Mouse (Mus musculus): ENCODE measurements around the gene Ptpdc1.

The Ptpdc1 gene

DNA sequence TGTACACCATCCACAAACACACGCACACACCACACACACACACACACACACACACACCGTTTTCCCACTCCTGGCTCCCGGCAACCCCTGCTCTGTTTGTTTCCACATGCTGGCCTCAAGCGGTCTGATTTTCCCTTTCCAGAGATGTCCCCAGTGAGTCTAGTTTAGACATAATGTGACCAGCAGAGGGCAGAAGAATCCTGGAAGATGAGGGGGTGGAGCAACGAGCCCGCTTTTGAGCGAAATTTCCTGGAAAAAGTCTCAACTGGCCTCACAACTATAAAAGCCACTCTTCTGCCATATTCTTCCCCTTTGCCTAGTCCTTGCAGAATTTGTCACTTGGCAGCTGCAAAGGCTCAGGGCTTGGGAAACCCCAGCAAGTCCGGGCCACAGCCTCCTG is 30.2 kb upstream of the Ptpdc1 start:
- DNase-seq = peak; percentile 61 to 71

DNA sequence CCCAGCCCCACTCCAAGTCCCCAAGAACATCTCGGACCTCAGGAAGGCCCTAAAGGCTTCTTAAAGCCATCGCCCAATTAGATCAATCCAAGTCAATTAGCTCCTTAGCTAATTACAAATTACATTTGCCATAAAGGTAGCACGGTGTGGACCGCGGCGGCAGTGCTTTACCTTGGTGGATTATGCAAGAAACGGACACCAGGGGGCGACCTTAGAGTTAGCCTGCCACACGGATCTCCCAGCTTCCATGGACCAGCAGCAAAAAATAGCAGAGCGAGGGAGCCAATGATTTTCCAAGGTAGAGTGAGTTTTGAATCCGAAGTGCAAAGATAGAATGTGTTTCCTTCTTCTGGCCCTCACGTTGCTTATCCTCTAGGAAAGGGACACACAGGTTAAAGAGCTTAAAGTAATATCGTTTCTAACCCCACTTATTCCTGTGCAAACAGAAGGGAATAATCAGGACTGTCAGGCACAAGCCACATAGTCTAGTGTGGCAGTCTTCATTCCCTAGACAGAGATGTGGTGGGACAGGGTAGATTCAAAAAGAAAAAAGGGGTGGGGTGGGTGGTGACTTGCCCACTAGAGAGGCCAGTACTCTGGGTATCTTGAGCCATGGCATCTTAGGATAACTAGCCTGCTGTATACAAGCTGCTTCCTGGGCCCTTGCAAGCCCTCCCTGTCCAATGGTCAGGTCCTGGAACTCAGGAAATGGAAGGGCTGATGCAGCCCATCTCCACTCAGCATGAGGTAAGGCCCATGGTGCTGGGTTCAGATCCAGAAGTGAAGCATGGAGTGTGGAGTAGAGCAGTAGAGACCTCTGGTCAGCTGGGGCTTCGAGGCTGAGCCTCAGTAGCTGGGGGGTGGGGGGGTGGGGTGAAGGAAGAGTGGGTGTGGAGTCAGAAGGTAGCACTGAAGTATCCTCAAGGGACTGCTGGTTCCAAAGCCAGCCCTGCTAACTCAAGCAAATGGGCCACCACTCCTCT is 28.6 kb upstream of the Ptpdc1 start:
- DNase-seq = peak; percentile 81 to 86

DNA sequence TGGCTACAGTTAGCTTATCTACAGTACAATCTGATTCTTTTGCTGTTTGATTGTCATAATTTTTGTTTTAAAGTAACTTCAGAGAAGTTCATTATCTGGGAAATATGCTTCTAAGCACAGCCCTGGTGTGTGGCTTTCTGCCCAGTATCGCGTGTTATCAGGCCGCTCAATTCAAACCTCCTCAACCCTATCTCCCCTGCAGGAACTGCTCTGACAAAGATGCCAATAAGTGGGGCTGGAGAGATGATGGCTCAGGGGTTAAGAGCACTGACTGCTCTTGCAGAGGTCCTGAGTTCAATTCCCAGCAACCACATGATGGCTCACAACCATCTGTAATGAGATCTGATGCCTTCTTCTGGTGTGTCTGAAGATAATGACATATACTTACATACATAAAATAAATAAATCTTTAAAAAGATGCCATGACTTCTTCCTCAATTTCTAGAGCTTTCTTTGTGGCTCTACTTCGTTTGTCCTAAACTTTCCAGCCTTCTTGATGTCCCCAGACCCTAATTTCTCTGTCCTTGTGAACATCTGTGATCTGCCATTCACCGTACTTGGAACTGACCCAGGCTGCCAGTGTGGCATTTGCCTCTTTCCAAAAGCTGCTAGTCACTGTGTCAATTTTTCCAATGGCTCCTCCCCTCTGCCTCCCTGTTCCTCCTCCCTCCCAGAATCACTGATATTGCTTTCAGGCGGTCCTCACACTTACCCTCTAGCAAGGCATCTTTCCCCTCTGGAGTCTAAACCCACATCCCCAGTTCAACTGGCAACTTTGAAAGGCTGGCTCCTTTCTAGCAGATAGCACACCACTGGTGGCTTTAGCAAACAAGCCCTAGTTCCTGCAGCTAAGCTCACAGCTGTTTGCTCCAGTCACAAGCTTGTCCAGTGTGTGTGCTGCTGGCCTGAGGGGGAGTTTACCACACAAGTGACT is 25.9 kb upstream of the Ptpdc1 start:
- DNase-seq = no peak

DNA sequence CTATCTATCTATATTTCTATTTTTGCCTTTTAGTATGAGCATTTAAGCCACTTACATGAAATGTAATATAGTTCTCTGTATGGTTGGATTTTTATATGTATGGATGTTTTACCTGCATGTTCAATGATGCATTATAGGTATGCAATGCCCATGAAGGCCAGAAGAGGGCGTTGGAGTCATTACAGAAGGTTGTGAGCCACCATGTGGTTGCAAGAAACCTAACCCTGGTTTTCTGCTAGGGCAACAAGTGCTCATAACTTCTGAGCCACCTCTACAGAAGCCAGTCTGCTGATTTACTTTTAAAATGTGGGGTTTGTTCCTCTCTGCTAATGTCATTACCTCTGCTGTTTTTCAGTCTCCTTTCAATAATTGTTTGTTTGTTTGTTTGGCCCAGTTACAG is 25.2 kb upstream of the Ptpdc1 start:
- peak in 1 of 2 experiments; percentile 20 for DNase-seq

DNA sequence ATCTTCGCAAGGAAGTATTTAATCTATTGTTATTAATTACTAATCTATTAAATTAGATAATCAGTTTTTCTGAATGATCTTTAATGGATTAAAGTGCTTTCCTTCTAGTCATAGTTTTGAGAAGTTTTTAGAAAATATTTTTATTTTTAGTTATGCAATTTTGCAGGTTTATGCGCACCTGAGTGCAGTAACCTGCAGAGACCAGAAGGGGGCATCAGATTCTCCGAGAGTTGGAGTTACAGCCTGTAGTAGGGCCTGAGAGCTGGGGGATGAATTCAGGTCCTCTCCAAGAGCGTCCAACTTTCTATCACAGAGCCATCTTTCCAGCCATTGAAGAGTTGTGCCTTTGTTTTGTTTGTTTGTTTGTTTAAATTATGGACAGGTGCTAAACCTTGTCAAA is 21.2 kb upstream of the Ptpdc1 start:
- no peak for DNase-seq

DNA sequence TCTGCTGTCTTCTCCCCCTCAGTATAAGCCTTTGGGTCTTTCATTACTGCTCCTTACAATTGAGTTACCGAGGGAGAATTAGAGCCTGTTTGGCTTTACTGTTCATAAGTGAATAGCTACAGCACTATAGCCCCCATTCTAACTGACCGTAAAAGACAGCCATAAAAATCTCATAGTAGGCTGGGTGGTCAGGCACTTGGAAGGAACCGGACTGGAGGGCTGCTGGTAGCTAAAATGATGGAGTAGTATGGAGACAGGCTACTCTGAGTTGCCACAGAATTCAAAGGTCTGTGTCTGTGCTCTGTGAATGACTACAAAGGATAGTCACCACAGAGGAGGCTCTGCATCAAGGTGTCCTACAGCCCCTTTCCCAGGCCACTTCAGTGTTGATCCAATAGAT is 18.5 kb upstream of the Ptpdc1 start:
- DNase-seq = no peak

DNA sequence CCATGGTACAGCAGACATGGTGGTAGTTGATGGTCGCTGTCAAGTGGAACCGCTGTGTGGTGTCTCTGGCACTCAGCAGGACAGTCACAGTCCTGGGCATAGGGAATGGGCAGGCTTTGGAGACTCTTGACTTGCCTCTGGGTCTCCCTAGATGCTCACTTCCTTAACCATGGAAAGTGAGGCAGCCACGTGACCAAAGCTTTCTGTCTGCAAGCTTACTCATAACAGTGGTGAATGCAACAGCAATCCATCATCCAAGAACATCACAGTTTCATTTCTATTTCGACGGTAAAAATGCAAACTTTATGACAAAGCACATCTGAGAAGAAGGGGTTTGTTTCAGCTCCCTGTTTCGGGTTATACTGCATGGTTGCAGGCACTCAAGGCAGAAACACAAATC is 17.6 kb upstream of the Ptpdc1 start:
- DNase-seq = no peak

DNA sequence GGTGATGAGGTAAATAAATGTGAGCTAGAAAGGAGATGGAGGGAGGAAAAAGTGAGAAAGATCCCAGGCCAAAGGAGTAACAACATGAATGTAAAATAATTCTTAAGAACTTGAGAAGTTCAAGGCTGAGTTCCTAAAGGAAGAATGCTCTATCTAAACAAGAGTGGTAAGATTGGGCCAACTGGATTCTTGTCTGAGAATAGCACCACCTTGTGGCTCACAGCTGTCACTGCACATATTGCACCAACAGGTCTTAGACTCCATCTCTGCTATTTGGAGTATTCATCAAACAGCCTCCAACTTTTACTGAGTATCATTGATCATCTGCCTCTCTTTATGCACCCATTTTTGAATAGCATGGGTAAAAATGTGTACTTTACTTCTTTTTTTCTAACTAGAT is 14.1 kb upstream of the Ptpdc1 start:
- DNase-seq = peak; percentile 60 to 70

DNA sequence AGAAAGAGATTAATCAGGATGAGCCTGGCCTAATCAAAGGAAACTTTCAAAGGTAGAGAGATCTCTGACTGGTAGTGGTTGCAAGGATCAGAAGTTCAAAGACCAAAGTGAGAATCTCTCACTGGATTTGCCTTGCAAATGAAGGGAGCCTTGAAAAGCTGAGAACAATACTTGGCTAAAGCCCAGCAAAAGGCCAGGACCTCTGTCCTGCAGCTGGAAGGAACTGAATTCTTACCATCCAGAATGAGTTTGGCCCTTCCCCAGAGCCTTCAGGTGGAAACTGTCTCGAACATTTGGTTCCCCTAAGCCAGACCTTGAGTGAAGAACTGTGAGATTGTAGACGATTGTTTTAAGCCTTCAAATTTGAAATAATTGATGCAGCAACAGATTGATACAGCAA is 12.2 kb upstream of the Ptpdc1 start:
- no peak for DNase-seq

DNA sequence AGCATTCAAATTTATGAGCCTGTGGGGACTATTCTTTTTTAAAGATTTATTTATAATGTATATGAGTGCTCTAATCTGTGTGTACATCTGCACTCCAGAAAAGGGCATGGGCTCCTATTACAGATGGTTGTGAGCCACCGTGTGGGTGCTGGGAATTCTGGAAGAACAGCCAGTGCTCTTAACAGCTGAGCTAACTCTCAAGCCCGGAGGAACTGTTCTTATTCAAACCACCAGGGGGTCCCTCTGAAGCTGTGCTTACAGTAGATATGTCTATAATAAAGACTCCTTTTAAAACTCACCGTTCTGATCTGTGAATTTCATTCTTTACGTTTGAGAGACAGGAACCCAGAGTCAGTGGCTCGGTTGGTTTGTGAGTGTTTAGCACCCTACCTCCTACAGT is 6.2 kb upstream of the Ptpdc1 start:
- no peak for DNase-seq

DNA sequence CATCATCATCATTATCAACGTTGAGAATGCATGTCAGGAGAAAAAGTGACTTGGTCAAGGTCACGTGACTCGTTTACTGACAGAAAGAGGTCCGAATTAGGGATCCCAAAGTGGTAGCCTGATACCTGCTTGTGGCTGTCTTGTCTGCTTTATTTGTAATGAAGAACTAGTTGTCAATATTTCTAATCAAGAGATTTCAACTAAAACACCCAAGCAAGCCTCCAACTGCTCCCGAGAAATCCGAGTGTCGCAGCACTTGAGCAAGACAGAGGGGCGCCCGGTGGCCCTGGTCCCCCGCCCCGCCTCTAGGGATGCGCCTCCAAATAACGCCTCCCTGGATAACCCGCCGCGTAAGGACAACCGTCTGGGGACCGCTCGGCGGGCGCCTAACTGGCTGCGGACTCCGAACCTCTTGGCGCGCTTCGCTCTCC is 481 bp downstream of the Ptpdc1 start:
- DNase-seq = no peak

DNA sequence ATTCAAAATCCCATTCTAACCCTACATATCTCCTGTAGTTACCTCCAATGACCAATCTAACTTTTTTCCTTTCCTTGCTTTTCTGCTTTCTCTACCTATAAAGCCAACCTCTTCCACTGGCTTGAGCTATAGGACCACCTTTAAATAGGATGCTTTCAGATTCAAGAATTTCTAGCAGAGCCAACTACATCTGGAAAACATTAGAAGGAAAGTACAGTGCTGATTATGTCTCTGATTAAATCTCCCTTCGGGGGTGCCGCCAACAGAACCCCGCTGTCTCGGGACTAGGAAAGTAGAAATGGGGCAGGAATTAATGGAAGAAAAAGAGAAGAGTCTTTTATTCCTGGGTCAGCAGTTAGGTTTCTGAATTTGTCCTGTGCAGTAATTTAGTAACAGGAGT is 6.6 kb downstream of the Ptpdc1 start:
- no peak for DNase-seq

DNA sequence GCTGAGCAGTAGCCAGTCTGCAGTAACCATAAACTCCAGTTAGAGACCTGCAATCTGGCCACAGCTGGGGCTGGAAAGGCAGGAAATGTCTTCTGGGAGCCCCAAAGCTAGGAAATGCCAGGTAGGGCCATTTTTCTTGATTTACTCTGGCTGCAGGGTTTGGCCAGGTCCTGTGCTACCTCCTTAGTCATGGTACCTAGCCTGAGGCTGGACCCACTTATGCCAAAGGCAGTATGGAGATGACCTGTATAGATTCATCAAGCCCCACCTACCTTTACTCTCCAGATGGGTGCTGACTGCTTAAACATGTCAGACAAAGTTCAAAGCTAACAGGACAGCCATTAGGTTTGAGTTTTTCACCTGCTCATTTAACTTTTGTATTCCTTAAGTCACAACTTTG is 7.7 kb downstream of the Ptpdc1 start:
- DNase-seq = no peak

DNA sequence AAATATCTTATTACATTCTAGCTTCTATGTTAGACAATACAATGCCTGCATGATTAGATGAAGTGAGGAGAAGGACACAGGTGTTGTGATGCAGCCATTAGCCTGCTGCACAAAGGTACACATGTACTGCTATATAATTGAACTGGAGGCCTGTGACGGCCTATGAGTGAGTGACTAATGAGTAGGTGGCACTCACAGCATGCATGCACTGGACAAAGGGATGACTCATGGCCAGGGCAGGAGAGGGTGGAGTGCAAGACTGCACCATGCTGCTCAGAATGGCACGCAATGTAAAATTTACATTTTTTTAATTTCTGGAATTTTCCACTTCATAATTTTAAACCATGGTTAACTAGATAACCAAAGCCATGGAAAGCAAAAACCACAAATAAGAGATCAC is 10.9 kb downstream of the Ptpdc1 start:
- peak in 1 of 2 experiments; percentile 38 for DNase-seq

DNA sequence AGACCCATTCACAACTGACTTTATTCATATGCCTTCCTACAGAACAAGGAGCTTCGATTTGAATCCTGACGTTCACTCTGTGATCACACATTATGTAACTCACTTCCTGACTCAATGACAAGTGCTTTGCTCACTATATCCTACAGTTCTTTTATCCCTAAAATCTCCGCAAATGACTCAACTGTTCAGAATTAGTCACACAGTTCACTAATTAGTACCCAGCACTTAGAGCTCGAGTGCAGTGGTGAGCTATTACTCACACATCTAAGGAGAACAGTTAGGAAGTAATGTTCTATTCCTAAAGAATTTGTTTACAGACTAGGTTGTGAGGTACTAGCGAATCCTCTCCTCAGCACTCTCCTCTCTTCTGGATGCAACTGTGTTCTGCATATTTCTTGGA is 16.4 kb downstream of the Ptpdc1 start:
- no peak for DNase-seq

DNA sequence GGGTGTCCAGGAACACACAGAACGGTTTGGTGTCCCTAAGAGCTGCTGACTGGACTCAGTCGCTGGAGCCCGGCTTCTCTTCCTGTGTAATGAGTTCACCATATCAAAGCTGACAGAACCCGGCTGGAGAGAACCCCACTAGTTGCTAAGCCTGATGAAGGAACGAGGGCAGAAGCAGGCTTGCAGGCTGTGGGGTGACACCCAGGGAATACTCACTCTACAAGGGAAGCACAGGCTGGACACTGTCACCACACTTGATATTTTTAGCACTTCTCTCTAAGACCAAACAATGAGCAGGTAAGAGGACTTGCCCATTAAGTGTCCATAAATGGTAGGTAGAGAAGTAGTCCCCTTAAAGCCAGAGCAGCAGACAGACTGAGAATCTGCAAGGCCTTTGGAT is 20.9 kb downstream of the Ptpdc1 start:
- no peak for DNase-seq

DNA sequence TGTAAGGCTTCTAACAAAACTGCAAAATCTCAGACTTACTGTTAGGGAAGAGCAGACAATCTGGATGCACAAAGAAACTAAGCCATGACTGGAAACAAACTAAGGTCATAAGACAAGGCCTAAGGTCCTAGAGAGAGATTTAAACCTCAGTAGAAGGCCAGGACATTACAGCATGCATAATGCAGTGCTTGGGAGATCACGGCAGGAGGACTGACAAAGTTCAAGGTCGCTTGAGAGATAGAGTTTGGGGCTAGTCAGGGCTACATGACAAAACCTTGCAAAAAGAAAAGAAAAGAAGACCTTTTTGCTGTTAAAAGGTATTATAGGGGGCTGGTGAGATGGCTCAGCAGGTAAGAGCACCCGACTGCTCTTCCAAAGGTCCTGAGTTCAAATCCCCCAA is 22.2 kb downstream of the Ptpdc1 start:
- DNase-seq = no peak

DNA sequence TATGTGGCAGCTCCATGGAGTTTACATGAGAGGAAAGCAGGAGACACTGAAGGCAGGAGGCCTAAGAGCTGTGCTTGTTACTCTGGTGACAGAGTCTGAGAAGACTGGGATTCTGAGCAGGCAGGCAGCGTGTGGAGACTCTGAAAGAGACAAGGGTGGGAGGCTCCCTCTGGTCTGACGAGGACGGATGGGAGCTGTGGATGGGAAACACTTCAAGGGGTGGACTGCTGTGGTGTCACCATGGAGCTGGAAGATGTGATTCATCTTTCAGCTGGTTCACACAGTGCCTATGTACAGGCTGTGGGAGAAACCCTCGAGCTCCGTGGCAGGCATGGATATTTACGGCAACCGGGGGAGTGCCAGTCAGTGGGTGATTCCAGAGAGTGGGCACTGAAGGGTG is 30.9 kb downstream of the Ptpdc1 start:
- no peak for DNase-seq

DNA sequence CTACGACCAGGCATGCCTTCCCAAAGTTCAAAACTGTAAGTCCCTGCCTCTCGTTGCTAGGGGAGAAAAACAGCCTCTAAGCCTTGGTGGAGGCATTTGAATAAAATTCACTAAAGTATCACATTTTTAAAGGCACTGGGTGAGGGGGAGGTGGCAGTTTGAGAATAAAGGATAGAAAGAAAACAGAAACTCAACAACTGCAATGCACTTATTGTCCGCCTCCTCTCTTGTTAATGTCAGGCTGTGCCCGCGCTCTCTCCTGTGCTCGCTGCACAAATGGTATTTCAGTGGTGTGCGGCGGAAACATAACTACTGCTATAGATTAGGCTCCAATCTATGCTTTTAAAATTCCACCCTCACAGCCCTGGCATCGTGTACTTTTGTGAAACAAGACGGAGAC is 31.4 kb downstream of the Ptpdc1 start:
- DNase-seq = no peak

DNA sequence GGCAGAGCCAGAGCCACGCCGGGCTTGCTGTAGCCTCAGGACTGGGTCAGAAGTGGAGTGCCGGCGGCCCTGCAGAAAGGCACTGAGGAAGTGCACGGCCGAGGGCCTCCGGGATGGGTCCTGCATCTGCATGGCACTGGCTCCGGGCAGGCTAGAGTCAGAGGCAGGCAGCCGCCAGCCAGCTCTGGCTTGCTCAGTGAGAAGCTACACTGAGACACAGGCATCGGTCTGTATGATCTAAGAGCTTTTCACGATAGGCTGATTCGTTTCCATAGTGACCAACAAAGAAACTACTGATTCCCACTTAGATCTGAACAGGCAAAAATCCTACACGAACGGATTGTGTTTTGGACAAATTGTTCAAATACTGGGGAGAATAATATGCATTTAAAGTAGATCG is 32.3 kb downstream of the Ptpdc1 start:
- no peak for DNase-seq

DNA sequence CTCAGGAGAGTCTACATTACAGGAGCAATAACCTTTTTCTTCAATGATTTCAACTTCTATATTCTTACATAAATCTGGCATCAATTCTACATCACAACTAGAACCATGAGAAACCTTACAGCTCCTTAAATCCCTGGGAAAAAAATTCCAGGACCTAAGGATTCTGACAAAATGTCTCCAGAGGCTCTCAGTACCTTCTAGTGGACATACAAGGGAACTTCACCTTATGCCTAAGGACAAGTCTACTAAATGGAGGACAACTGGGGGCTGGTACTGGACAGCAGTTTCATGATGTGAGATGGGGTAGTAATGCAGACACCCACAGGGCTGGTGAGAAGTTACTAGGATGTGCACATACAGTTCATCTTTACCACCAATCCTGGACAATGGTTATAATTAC is 34.7 kb downstream of the Ptpdc1 start:
- DNase-seq = no peak

DNA sequence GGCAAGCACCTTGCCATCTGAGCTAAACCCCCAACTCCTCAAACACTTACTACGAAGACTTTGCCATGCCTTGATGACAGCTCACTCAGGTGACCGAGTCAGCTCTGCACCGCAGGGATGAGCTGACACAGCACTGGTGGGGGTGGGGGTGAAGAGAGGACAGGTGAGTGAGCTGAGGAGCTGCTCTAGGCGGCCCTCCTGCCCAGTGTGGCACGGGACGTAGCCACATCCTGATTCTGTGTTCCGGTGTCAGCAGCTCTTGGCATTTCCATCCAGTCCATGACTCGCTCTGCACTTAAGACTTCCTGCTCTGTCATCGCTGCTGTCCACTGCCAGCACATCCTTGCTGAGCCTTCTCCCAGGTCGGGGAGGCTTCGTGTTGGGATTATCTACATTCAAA is 38.1 kb downstream of the Ptpdc1 start:
- no peak for DNase-seq

DNA sequence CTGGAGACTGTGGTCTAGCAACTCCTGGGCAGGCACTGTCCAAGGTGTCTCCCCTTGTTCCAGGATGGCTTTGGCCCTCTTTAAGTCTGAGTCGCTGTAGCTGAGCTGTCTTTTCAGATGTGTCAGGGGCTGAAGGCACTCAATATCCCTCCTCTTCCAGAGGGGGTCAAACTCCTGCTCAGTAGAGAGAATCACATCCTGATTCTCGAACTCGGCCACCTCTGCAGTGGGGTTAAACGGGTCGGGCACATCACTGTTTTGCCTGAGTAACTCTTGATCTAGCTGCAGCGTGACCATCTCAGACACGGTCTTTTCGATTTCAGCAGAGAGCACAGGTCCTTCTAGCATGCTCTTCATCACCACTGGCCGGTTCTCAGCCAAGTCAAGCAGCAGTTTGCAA is 39.0 kb downstream of the Ptpdc1 start:
- no peak for DNase-seq

DNA sequence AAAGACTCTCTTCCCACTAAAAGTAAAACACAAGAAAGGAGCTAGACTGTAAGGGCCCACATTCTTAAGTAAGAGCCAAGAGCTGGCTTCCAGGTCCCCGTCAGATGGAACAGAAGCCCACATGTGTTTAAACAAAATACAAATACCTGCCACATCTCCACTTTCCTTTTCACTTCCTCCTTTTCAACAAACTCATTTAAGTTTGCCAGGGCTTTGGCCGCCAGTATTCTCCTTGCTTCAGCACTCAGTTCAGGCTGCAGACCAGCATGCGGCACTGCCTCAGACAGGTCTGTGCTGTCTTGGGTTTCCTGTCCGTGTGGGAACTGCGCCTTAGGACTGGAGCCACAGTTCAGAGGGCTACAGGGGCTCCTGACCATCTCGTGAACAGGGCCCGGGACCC is 39.7 kb downstream of the Ptpdc1 start:
- no peak for DNase-seq
